Mouse (Mus musculus): ENCODE data around the gene Naa38. TPM values are rescaled to one million over a fixed set of nuclear protein-coding genes. Genes with fewer than 3 reads are reported as not detected.

Gene Naa38
- polyA plus RNA-seq, 1 experiment from 2014 or later: 105 TPM

DNA sequence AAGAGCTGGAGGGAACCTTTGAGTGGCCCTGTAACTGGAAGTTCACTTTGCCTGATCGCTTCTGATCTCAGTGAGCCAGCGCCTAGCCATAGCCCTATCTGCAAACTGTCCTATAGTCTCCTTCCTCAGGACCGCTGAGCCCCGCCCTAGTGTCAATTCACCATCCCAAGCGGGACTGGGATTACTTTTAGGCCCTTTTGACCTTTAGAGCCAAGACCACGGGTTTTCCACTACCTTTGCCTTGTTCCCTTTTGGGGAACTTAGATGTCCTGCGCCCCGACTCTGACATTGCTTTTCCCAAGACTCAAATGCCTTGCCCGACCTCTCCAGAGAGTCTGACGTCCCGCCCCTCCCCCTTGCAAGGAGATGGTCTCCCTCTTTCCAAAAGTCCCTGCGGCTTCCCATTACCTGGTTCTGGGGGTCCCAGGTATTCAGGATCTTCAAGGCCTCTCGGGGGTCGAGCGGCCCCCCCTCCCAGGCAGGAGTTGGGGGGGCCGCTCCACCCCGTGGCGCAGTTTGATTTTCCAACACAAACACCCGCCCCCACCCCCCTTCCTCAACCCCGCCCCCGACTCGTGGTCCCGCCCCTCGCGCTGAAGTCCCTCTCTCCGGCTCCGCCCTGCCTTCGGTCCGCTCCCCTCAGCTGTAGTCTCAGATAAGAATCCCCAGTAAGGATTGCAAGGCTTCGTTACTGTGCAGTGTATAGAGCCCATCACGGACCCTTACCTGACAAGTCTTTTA, 24.7 kb downstream of the Naa38 start:
- Histone ChIP-seq H3K4me1 (peaks cover 54% of the 10 kb centered on the region), H3K9me3 (no peaks in the 10 kb centered on the region), H3K4me2 (replicated peaks) (peak overlapping the region; percentile 98), H3K27ac (no peak overlapping the region), H3K36me3 (no peaks in the 10 kb centered on the region), H3K27me3 (replicated peaks) (peaks cover 28% of the 10 kb centered on the region), H3K9ac (0 out of 2 replicates have a peak overlapping the region, but pooled peaks have one; percentile 26), H3K4me3 (peak overlapping the region; percentile 48)
- WGBS: 1% methylated on average over 31 of the region's 31 CpGs
- no peak for ATAC-seq (ENCODE audit: low FRiP score, low read depth)

DNA sequence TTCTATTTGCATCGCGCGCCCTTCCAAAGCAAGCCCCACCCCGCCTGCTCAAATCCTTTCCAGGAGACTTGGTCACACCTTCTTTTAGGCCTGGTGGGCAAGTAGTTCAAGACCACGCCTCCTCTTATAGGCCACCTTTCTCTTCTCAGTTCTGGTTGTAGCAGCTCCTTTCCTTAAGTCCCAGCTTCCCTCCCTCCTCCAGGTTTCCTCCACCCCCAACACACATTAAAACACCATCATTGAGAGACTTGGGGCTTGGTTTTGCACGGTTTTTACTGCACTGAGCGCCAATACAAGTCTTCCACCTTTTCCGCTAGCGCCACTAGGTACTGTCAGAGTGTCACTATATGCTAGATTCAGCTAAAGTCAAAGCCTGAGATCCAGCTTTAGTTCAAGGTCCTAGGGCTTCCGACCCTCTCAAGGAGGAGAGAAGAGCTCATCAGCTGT, 25.3 kb downstream of the Naa38 start:
- H3K27ac ChIP-seq: no peak overlapping the region
- no peaks in the 10 kb centered on the region for H3K36me3 ChIP-seq
- no peak for ATAC-seq (ENCODE audit: low FRiP score, low read depth)
- 9% methylated on average over 10 of the region's 10 CpGs for WGBS
- peaks cover 53% of the 10 kb centered on the region for H3K4me1 ChIP-seq
- 0 out of 2 replicates have a peak overlapping the region, but pooled peaks have one; percentile 26 for H3K9ac ChIP-seq
- H3K4me3 ChIP-seq: peak overlapping the region; percentile 48
- H3K27me3 ChIP-seq (replicated peaks): peaks cover 28% of the 10 kb centered on the region
- H3K9me3 ChIP-seq: no peaks in the 10 kb centered on the region
- H3K4me2 ChIP-seq (replicated peaks): peak overlapping the region; percentile 98

DNA sequence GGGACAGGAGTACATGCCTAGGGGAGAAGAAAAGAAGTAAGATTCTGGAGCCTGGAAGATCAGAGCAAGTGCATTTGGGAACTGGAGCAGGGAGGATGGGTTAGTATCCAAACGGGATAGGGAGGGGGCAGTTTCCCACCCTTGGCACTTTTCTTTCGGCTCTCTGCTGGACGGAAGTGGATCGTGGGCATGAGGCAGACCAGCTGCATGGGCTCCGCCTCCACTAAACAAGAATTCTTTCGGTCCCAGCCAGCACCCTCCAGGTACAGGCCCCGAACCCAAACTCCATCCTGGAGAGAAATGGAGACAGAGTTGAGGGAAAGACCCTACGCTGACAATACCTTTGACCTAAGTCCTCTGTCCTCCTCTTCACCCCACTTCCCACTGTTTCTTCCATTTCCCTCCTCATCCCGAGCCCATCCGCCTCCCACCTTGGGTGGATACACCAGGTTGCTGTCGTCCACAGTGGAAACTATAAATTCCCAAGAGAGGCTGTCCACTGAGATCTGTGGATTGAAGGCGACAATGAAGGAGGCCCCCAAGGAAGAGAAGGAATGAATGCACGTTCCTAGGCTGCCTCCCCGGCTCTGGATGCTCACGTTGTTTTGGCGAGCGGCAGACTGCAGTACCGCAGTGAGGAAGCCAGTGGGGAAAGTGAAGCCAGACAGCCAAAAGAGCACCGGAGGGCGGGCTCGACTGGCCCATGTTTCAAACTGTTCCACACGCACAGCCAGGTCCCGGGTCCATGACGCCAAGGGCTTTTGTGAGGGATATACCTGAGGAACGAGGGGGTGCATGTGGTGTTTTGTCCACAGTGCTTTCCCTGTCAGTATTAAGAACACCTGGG, 26.1 kb downstream of the Naa38 start:
- peak overlapping the region; percentile 98 for H3K4me2 ChIP-seq (replicated peaks)
- H3K27ac ChIP-seq: no peak overlapping the region
- 9% methylated on average over 25 of the region's 25 CpGs for WGBS
- no peaks in the 10 kb centered on the region for H3K36me3 ChIP-seq
- no peak overlapping the region for H3K9ac ChIP-seq
- H3K4me3 ChIP-seq: no peak overlapping the region
- H3K9me3 ChIP-seq: no peaks in the 10 kb centered on the region
- ATAC-seq (ENCODE audit: low FRiP score, low read depth): no peak
- peaks cover 51% of the 10 kb centered on the region for H3K4me1 ChIP-seq
- peaks cover 28% of the 10 kb centered on the region for H3K27me3 ChIP-seq (replicated peaks)

DNA sequence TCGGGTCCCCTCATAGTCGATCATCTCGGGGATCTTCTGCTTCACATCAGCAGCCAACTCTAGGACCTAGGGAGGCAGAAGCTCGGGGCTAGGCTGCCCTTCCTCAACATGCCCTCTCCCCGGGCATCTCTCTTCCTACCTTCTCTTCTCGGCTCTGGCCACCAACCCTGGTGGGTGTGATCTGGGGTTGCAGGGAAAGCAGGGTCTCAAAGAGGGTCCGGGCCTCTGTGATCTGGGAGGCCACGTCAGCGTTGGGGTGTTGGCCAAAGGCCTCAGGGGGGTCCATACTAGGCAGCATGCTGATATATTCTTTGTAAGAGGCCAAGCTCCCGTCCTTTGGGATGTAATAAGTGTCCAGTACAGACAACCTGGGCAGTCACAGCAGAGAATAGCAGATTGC, 27.6 kb downstream of the Naa38 start:
- no peak overlapping the region for H3K9ac ChIP-seq

DNA sequence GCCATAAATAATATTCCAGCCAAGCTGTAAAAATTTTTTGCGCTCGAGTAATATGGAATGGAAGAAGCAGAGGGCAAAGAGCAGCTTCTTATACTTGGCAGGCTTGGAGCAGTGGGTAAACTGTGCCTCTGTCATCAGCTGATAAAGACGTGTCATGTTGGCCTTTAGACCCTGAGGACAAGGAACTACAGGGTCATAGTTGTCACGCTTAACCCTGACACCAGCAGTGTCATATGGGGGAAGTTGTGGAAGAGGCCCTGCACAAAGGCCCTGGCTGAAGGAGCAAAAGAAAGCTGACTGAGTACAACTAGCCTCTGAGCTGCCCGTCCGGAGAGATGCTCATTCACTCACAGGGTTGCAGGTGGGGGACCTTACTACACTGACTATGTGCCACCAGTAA, 28.6 kb downstream of the Naa38 start:
- Histone ChIP-seq H3K4me1 (peaks cover 28% of the 10 kb centered on the region), H3K9ac (no peak overlapping the region), H3K4me3 (no peak overlapping the region), H3K36me3 (no peaks in the 10 kb centered on the region), H3K27ac (no peak overlapping the region), H3K9me3 (no peaks in the 10 kb centered on the region), H3K27me3 (replicated peaks) (peaks cover 28% of the 10 kb centered on the region), H3K4me2 (replicated peaks) (no peak overlapping the region)
- 79% methylated on average over 6 of the region's 6 CpGs for WGBS
- ATAC-seq (ENCODE audit: low FRiP score, low read depth): no peak

More for the DNA sequence above, 27.6 kb downstream of the Naa38 start:
- Histone ChIP-seq H3K4me3 (no peak overlapping the region), H3K36me3 (no peaks in the 10 kb centered on the region), H3K27me3 (replicated peaks) (peaks cover 28% of the 10 kb centered on the region), H3K4me1 (peaks cover 36% of the 10 kb centered on the region), H3K9me3 (no peaks in the 10 kb centered on the region), H3K27ac (no peak overlapping the region), H3K4me2 (replicated peaks) (no peak overlapping the region)
- 91% methylated on average over 10 of the region's 10 CpGs for WGBS
- no peak for ATAC-seq (ENCODE audit: low FRiP score, low read depth)

DNA sequence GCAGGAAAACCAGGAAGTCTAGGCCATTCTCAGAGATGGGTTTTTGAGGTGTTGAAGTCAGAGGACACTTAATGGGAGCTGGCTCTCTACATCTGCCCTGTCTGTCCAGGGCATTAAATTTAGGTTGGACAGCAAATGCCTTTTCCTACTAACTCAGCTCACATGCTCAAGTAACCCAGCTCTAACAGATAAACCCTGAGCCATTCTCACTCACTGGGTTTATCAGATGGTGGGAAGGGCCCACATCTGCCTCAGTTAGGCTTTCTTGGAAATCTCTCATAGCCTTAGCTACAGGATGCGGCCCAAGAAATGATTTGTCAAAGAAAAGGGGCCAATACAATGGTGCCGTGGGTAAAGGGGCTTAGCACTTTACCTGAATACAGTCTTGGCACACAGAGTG, 31.0 kb downstream of the Naa38 start:
- Histone ChIP-seq H3K36me3 (no peaks in the 10 kb centered on the region), H3K4me2 (replicated peaks) (no peak overlapping the region), H3K9ac (no peak overlapping the region), H3K4me1 (0 out of 2 replicates have a peak, but pooled peaks cover 5% of the 10 kb centered on the region), H3K4me3 (no peak overlapping the region), H3K27me3 (replicated peaks) (peaks cover 17% of the 10 kb centered on the region), H3K27ac (no peak overlapping the region), H3K9me3 (no peaks in the 10 kb centered on the region)
- 82% methylated on average over 2 of the region's 2 CpGs for WGBS
- ATAC-seq (ENCODE audit: low FRiP score, low read depth): no peak

DNA sequence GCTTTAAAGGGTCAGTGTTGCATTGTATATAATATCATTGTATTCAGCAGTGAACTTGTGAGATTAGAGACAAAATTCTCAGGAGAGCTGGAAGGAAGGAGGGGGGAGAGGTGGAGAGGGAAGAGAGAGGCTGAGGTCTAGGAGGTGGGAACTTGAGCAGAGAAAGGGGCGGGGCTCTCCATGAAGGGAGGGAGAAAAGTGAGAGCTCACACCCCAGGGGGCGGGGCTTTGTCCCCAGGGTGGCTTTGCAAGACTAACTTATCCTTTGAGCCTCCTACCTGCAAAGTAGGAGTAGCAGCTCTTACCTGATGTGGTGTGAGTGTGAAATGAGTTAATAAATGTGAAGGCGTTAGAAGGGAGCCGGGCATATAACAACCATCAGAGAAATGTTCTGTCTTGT, 33.5 kb downstream of the Naa38 start:
- ATAC-seq (ENCODE audit: low FRiP score, low read depth): no peak
- 37% methylated on average over 4 of the region's 4 CpGs for WGBS
- no peaks in the 10 kb centered on the region for H3K4me1 ChIP-seq
- H3K9ac ChIP-seq: no peak overlapping the region
- no peak overlapping the region for H3K4me2 ChIP-seq (replicated peaks)
- H3K27me3 ChIP-seq (replicated peaks): no peaks in the 10 kb centered on the region
- H3K4me3 ChIP-seq: no peak overlapping the region
- H3K27ac ChIP-seq: no peak overlapping the region
- no peaks in the 10 kb centered on the region for H3K9me3 ChIP-seq
- no peaks in the 10 kb centered on the region for H3K36me3 ChIP-seq

DNA sequence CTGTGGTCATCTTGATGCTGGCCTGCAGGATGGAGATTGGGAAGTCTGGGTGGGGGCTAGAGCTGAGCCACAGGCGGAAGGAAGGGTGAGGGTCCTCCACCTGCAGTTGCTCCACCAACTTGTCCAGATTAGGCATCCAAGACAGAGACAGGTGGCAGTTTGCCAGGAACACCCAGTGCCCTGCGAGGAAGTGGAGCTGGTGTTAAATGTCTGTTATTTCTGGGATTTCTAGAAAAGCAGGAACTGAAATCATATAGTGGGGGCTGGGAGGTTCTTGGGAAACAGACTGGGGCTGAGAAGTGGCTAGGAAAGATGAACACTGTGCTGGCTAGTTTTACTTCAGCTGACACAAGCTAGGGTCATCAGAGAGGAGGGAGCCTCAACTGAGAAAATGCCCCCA, 34.0 kb downstream of the Naa38 start:
- Histone ChIP-seq H3K9ac (no peak overlapping the region), H3K4me1 (no peaks in the 10 kb centered on the region), H3K9me3 (no peaks in the 10 kb centered on the region), H3K4me3 (no peak overlapping the region), H3K27me3 (replicated peaks) (no peaks in the 10 kb centered on the region), H3K27ac (no peak overlapping the region), H3K4me2 (replicated peaks) (no peak overlapping the region), H3K36me3 (no peaks in the 10 kb centered on the region)
- ATAC-seq (ENCODE audit: low FRiP score, low read depth): no peak
- WGBS: 79% methylated on average over 2 of the region's 2 CpGs

DNA sequence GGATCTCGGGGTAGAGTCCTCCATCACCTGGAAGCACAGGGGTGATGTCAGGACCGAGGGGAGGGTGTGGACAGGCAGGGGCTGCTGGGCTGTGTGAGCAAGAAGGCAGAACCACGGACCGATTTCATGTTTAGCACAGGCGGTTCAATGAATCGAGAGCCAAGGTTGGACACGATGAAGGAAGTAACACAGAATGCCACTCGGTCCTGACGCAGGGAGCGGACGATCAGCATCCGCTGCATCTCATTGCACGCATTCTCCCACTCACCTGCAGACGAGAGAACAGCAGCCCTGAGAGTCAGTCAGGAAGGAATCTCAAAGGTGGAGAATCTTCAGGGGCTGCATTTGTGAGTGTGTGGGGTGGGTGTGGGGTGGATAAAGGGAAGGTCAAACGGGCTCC, 35.3 kb downstream of the Naa38 start:
- Histone ChIP-seq H3K4me2 (replicated peaks) (no peak overlapping the region), H3K27me3 (replicated peaks) (no peaks in the 10 kb centered on the region), H3K9me3 (no peaks in the 10 kb centered on the region), H3K9ac (no peak overlapping the region), H3K4me1 (no peaks in the 10 kb centered on the region), H3K36me3 (no peaks in the 10 kb centered on the region), H3K27ac (no peak overlapping the region), H3K4me3 (no peak overlapping the region)
- WGBS: 90% methylated on average over 15 of the region's 15 CpGs
- no peak for ATAC-seq (ENCODE audit: low FRiP score, low read depth)

DNA sequence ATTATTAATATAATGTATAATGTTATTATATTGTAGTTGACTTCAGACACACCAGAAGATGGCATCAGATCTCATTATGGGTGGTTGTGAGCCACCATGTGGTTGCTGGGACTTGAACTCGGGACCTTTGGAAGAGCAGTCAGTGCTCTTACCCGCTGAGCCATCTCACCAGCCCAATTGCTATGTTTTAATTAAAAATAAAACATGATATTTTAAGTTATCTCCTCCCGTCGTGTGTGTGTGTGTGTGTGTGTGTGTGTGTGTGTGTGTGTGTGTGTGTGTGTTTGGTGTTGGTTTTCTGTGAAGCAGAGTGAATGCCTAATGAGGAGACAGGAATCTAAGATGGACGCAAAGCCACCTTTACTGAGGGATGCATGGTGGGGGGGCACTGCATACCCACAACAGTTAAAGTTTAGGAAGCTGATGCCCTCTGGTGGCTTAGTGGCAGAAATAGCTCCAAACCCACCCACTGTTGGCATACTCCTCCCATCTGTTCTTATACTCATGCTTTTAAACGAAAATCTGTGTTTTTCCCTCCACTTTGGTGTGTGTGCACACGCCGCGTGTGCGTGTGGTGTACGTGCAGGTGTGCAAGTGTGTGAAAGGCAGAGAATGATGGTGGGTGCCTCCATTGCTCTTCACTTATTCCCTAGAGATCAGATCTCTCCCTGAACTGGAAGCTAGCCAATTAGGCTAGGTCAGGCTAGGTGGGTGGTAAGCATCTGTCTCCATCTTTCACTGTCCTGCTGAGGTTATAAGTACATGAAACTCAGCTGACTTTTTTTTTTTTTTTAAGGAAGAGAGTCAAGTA, 36.7 kb downstream of the Naa38 start:
- Histone ChIP-seq H3K4me2 (replicated peaks) (no peak overlapping the region), H3K27ac (no peak overlapping the region), H3K4me1 (no peaks in the 10 kb centered on the region), H3K9me3 (no peaks in the 10 kb centered on the region), H3K36me3 (no peaks in the 10 kb centered on the region), H3K27me3 (replicated peaks) (no peaks in the 10 kb centered on the region), H3K9ac (no peak overlapping the region), H3K4me3 (no peak overlapping the region)
- WGBS: 35% methylated on average over 11 of the region's 11 CpGs
- peak; percentile 25; the same call in 1 of the 2 replicates for ATAC-seq (ENCODE audit: low FRiP score, low read depth)

DNA sequence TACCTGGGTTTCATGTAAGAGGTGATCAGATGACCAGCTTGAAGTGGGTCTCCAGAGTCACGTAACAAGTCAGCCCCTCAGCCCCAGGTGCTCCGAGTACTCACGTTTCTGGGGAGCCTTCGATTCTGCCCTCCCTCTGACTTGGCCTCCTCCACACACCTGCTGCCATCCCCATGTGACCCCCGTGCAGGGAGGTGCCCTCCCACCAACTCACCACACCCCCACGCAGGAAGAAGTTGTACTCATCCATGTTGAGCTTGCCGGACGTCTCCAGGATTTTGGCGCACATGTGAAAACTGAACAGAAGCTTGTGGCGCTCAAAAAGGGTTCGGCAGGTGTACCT, 37.3 kb downstream of the Naa38 start:
- 72% methylated on average over 11 of the region's 11 CpGs for WGBS
- ATAC-seq (ENCODE audit: low FRiP score, low read depth): 0 out of 2 replicates have a peak, but pooled peaks have one; percentile 4
- no peak overlapping the region for H3K4me2 ChIP-seq (replicated peaks)
- H3K9ac ChIP-seq: no peak overlapping the region
- H3K36me3 ChIP-seq: no peaks in the 10 kb centered on the region
- no peak overlapping the region for H3K4me3 ChIP-seq
- H3K27me3 ChIP-seq (replicated peaks): no peaks in the 10 kb centered on the region
- no peak overlapping the region for H3K27ac ChIP-seq
- no peaks in the 10 kb centered on the region for H3K9me3 ChIP-seq
- no peaks in the 10 kb centered on the region for H3K4me1 ChIP-seq

DNA sequence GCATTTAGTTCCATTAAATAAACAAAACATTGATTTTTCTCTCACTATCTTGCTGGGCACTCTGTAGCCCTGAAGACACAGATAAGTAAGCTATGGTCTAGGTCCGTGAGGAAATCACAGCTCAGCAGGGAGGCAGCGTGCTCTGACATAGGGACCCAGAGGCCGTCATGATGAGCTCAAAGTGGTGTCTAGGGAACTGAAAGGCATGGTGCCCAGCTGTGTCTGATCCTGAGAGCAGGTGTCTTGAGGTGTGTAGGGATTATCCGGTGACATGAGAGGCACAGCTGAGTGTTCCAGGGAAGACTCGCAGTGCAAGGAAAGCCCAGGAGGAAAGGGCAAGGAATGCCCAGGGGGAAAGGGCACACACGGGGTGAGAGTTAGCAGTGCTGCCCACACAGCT, 37.9 kb downstream of the Naa38 start:
- Histone ChIP-seq H3K27ac (no peak overlapping the region), H3K27me3 (replicated peaks) (no peaks in the 10 kb centered on the region), H3K4me2 (replicated peaks) (no peak overlapping the region), H3K4me3 (no peak overlapping the region), H3K9ac (no peak overlapping the region), H3K9me3 (no peaks in the 10 kb centered on the region), H3K4me1 (no peaks in the 10 kb centered on the region), H3K36me3 (no peaks in the 10 kb centered on the region)
- WGBS: 68% methylated on average over 6 of the region's 6 CpGs
- no peak for ATAC-seq (ENCODE audit: low FRiP score, low read depth)

All from neural tube, embryonic 12.5 days (tissue).